ENCODE assay signal across 27 mouse cellular contexts in genomic region chr3:157686105-157686504, GRCm38 (mm10).
"Had no signal": no experiment of that assay in that cellular context is flagged by ENCODE, and none has a peak within 500 bp of the region (broad histone marks: within the 10 kb centered on the region; RNA-seq: fewer than 3 reads in every experiment).

No protein-coding gene starts in this region.

- H3K9me3 ChIP-seq: heart, embryonic 13.5 days; heart, embryonic 15.5 days; hindbrain, embryonic 10.5 days; hindbrain, embryonic 12.5 days; intestine, embryonic 15.5 days; limb, embryonic 13.5 days; limb, embryonic 15.5 days; liver, embryonic 12.5 days had no signal

- ATAC-seq: hindbrain, embryonic 16.5 days; inflammation-experienced regulatory T-cells, adult 6 months; intestine, embryonic 15.5 days; intestine, postnatal 0 days; liver, embryonic 12.5 days had no signal

- H3K36me3 ChIP-seq: heart, embryonic 13.5 days; heart, embryonic 15.5 days; hindbrain, embryonic 10.5 days; hindbrain, embryonic 12.5 days; intestine, embryonic 15.5 days; limb, embryonic 13.5 days; limb, embryonic 15.5 days; liver, embryonic 12.5 days had no signal

- H3K4me1 ChIP-seq: heart, embryonic 13.5 days; heart, embryonic 15.5 days; hindbrain, embryonic 10.5 days; hindbrain, embryonic 12.5 days; intestine, embryonic 15.5 days; limb, embryonic 13.5 days; limb, embryonic 15.5 days had no signal

- H3K4me3 ChIP-seq: heart, embryonic 13.5 days; heart, embryonic 15.5 days; hindbrain, embryonic 10.5 days; hindbrain, embryonic 12.5 days; intestine, embryonic 15.5 days; layer of hippocampus, adult 2 months; left cerebral cortex, adult 2 months; limb, embryonic 13.5 days; limb, embryonic 15.5 days; liver, embryonic 12.5 days had no signal

- H3K27me3 ChIP-seq: heart, embryonic 13.5 days; heart, embryonic 15.5 days; hindbrain, embryonic 12.5 days; intestine, embryonic 15.5 days; limb, embryonic 13.5 days; limb, embryonic 15.5 days; liver, embryonic 12.5 days had no signal

- H3K9ac ChIP-seq: heart, embryonic 13.5 days; heart, embryonic 15.5 days; hindbrain, embryonic 12.5 days; hindbrain, embryonic 14.5 days; intestine, embryonic 15.5 days; limb, embryonic 13.5 days; limb, embryonic 15.5 days; liver, embryonic 12.5 days; liver, embryonic 14.5 days had no signal

- DNase-seq: gastrocnemius, postnatal 14 days; gastrocnemius, postnatal 36 days; heart, adult 18-20 months; heart, postnatal 14 days; heart, postnatal 36 days; kidney, adult 18-20 months; kidney, adult 8-10 months; kidney, postnatal 10 days; kidney, postnatal 25 days; kidney, postnatal 4 days; left cerebral cortex, postnatal 4 days had no signal

- H3K27ac ChIP-seq: heart, embryonic 13.5 days; heart, embryonic 15.5 days; hindbrain, embryonic 10.5 days; hindbrain, embryonic 12.5 days; hindbrain, embryonic 14.5 days; intestine, embryonic 15.5 days; layer of hippocampus, adult 2 months; left cerebral cortex, adult 2 months; limb, embryonic 13.5 days; limb, embryonic 15.5 days; liver, embryonic 12.5 days; liver, embryonic 14.5 days had no signal

- H3K4me2 ChIP-seq: heart, embryonic 11.5 days; heart, embryonic 13.5 days; heart, embryonic 15.5 days; hindbrain, embryonic 12.5 days; hindbrain, embryonic 14.5 days; intestine, embryonic 15.5 days; limb, embryonic 13.5 days; limb, embryonic 15.5 days; liver, embryonic 12.5 days had no signal
